In genomic region chr3:69004437-69005337, GRCm38 (mm10) we compare ENCODE assay signal across 8 mouse cellular contexts. TPM values are rescaled to one million over a fixed set of nuclear protein-coding genes. Genes with fewer than 3 reads are reported as not detected.
DNase-seq lines count a peak whose midpoint lies in the region; ATAC-seq and TF ChIP-seq lines count a peak whose summit lies in the region.

Gene Ift80, minus strand, starts transcription at chr3:69004570.
Gene Smc4, plus strand, starts transcription at chr3:69004738.

- ATAC-seq in forebrain, embryonic 11.5 days (replicated peaks; ENCODE audit: low FRiP score), result peak; percentile 93
- ATAC-seq in heart, embryonic 16.5 days (replicated peaks; ENCODE audit: extremely low read depth, insufficient read depth, low FRiP score), result peak; percentile 90
- peak; percentile 87 for ATAC-seq in liver, embryonic 15.5 days (ENCODE audit: insufficient read depth)
- ATAC-seq in neural tube, embryonic 12.5 days (ENCODE audit: low FRiP score, low read depth), result peak; percentile 95

- H3K79me2 ChIP-seq in CH12.LX (replicated peaks; ENCODE audit: control insufficient read depth, extremely low read depth, insufficient read depth, poor library complexity, severe bottlenecking), result peaks cover 40% of the 10 kb centered on the region

- H3K36me3 ChIP-seq in CH12.LX (replicated peaks in 1 of 2; ENCODE audit: control insufficient read depth in 1 of 2, insufficient read depth in 1 of 2, low read length in 1 of 2), result peaks cover 2 to 18% of the 10 kb centered on the region in 2 experiments
- H3K36me3 ChIP-seq in forebrain, embryonic 11.5 days (ENCODE audit: control insufficient read depth, insufficient read depth, low read length), result no peaks in the 10 kb centered on the region; the same call in 1 of the 2 replicates
- H3K36me3 ChIP-seq in heart, embryonic 16.5 days (ENCODE audit: control insufficient read depth, insufficient read depth), result no peaks in the 10 kb centered on the region
- peaks cover 23% of the 10 kb centered on the region for H3K36me3 ChIP-seq in liver, embryonic 15.5 days (replicated peaks)
- no peaks in the 10 kb centered on the region for H3K36me3 ChIP-seq in neural tube, embryonic 12.5 days

- TF ChIP-seq POLR2A in CH12.LX (IDR thresholded peaks at IDR 0.05; ENCODE audit: low read depth, low read length), result peak; percentile 83

- peak within 1 kb of the TSS; percentile 89 to 98 (median 97) for H3K4me3 ChIP-seq in CH12.LX (replicated peaks in 1 of 3; ENCODE audit: low read depth in 2 of 3, low read length in 2 of 3, poor library complexity in 1 of 3)
- H3K4me3 ChIP-seq in forebrain, embryonic 11.5 days (ENCODE audit: low read depth, low read length), result peak within 1 kb of the TSS; percentile 99
- H3K4me3 ChIP-seq in heart, embryonic 16.5 days (ENCODE audit: low read length), result peak within 1 kb of the TSS; percentile 99
- H3K4me3 ChIP-seq in liver, embryonic 15.5 days (replicated peaks), result peak within 1 kb of the TSS; percentile 100
- peak within 1 kb of the TSS; percentile 93 for H3K4me3 ChIP-seq in neural tube, embryonic 12.5 days

- H3K9me3 ChIP-seq in CH12.LX (replicated peaks; ENCODE audit: low read length), result peaks cover 2% of the 10 kb centered on the region
- no peaks in the 10 kb centered on the region for H3K9me3 ChIP-seq in forebrain, embryonic 11.5 days (ENCODE audit: control insufficient read depth, low read length)
- no peaks in the 10 kb centered on the region for H3K9me3 ChIP-seq in heart, embryonic 16.5 days (replicated peaks; ENCODE audit: control insufficient read depth, low read length)
- no peaks in the 10 kb centered on the region for H3K9me3 ChIP-seq in liver, embryonic 15.5 days (replicated peaks)
- no peaks in the 10 kb centered on the region for H3K9me3 ChIP-seq in neural tube, embryonic 12.5 days

- dilution Hi-C loops in CH12.LX (cut with MboI; ENCODE audit: extremely low pct_ligation_motif_present, extremely low pct_unique_long_range_greater_than_20kb, low sequenced_read_pairs), result no loop called here

- under 1% methylated on average over 70 of the region's 76 CpGs for WGBS in forebrain, embryonic 11.5 days
- WGBS in heart, embryonic 16.5 days, result under 1% methylated on average over 71 of the region's 76 CpGs
- WGBS in liver, embryonic 15.5 days (ENCODE audit: insufficient replicate concordance), result under 1% methylated on average over 76 of the region's 76 CpGs
- under 1% methylated on average over 70 of the region's 76 CpGs for WGBS in neural tube, embryonic 12.5 days

- TF ChIP-seq CTCF in CH12.LX (conservative IDR thresholded peaks at IDR 0.05 in 1 of 2, IDR thresholded peaks at IDR 0.05 in 1 of 2; ENCODE audit: low read depth in 2 of 2, low read length in 2 of 2), result no peak

- no peaks in the 10 kb centered on the region for H3K27me3 ChIP-seq in CH12.LX (replicated peaks)
- no peaks in the 10 kb centered on the region for H3K27me3 ChIP-seq in forebrain, embryonic 11.5 days (ENCODE audit: control insufficient read depth, insufficient read depth, low read length)
- H3K27me3 ChIP-seq in heart, embryonic 16.5 days (ENCODE audit: control insufficient read depth, insufficient read depth, low read length), result no peaks in the 10 kb centered on the region
- H3K27me3 ChIP-seq in liver, embryonic 15.5 days, result no peaks in the 10 kb centered on the region
- H3K27me3 ChIP-seq in neural tube, embryonic 12.5 days (replicated peaks), result no peaks in the 10 kb centered on the region

- H3K27ac ChIP-seq in CH12.LX (ENCODE audit: insufficient read depth, low read depth), result peak within 1 kb of the TSS; percentile 78
- H3K27ac ChIP-seq in forebrain, embryonic 11.5 days (ENCODE audit: low read depth, low read length), result peak within 1 kb of the TSS; percentile 90
- H3K27ac ChIP-seq in heart, embryonic 16.5 days (ENCODE audit: low read length), result peak within 1 kb of the TSS; percentile 94
- peak within 1 kb of the TSS; percentile 98 for H3K27ac ChIP-seq in liver, embryonic 15.5 days (replicated peaks)
- H3K27ac ChIP-seq in neural tube, embryonic 12.5 days, result peak within 1 kb of the TSS; percentile 66; the same call in 1 of the 2 replicates

- TF ChIP-seq EP300 in CH12.LX (IDR thresholded peaks at IDR 0.05; ENCODE audit: low read length), result no peak

- peak; percentile 98 for DNase-seq in CH12.LX (ENCODE audit: extremely low read depth)
- DNase-seq in c-Kit-positive CD71-positive TER-119-negative erythroid progenitor cells, embryonic 14.5 days (ENCODE audit: low read depth), result peak; percentile 97
- DNase-seq in forebrain, embryonic 11.5 days (ENCODE audit: low spot score), result peak; percentile 98
- DNase-seq in kidney, postnatal 36 days, result peak; percentile 97 to 98
- peak; percentile 96 for DNase-seq in telencephalon, adult 2 months (ENCODE audit: low read depth, low spot score)

- peak within 1 kb of the TSS; percentile 96 for H3K4me2 ChIP-seq in CH12.LX (ENCODE audit: insufficient read depth, low read depth, poor library complexity, severe bottlenecking)
- H3K4me2 ChIP-seq in forebrain, embryonic 11.5 days (ENCODE audit: low read depth, low read length, severe bottlenecking), result peak within 1 kb of the TSS; percentile 81
- H3K4me2 ChIP-seq in heart, embryonic 16.5 days (ENCODE audit: low read depth, low read length), result peak within 1 kb of the TSS; percentile 86
- H3K4me2 ChIP-seq in liver, embryonic 15.5 days, result peak within 1 kb of the TSS; percentile 77
- H3K4me2 ChIP-seq in neural tube, embryonic 12.5 days (replicated peaks), result peak within 1 kb of the TSS; percentile 80

- in situ Hi-C loops in CH12.LX (cut with MboI; ENCODE audit: low pct_ligation_motif_present, low pct_unique_long_range_greater_than_20kb, low sequenced_read_pairs), result no loop called here

- peak within 1 kb of the TSS; percentile 89 for H3K9ac ChIP-seq in CH12.LX (ENCODE audit: insufficient read depth, low read depth)
- H3K9ac ChIP-seq in forebrain, embryonic 11.5 days (ENCODE audit: low read length), result peak within 1 kb of the TSS; percentile 95
- H3K9ac ChIP-seq in heart, embryonic 16.5 days (ENCODE audit: low read length), result peak within 1 kb of the TSS; percentile 93
- peak within 1 kb of the TSS; percentile 97 for H3K9ac ChIP-seq in liver, embryonic 15.5 days
- peak within 1 kb of the TSS; percentile 88 for H3K9ac ChIP-seq in neural tube, embryonic 12.5 days

- H3K4me1 ChIP-seq in CH12.LX (ENCODE audit: control insufficient read depth in 1 of 2, insufficient read depth in 2 of 2), result peaks cover 0 to 12% of the 10 kb centered on the region in 2 experiments; a peak in 1 of 4 replicates
- no peaks in the 10 kb centered on the region for H3K4me1 ChIP-seq in forebrain, embryonic 11.5 days (replicated peaks; ENCODE audit: control insufficient read depth, insufficient read depth, low read length)
- H3K4me1 ChIP-seq in heart, embryonic 16.5 days (ENCODE audit: control insufficient read depth, insufficient read depth, low read length), result peaks cover 11% of the 10 kb centered on the region
- peaks cover 31% of the 10 kb centered on the region for H3K4me1 ChIP-seq in liver, embryonic 15.5 days (replicated peaks)
- H3K4me1 ChIP-seq in neural tube, embryonic 12.5 days, result peaks cover 15% of the 10 kb centered on the region

- TF ChIP-seq RAD21 in CH12.LX (IDR thresholded peaks at IDR 0.05; ENCODE audit: low read depth, low read length), result no peak

TF ChIP-seq in CH12.LX, 34 proteins besides CTCF, POLR2A, EP300 and RAD21 (continues in another document):
- TF ChIP-seq TBP (conservative IDR thresholded peaks at IDR 0.05; ENCODE audit: low read depth, low read length) (peak; percentile 53; the same call in 1 of the 2 replicates), RCOR1 (conservative IDR thresholded peaks at IDR 0.05; ENCODE audit: low read depth, low read length) (no peak), USF1 (IDR thresholded peaks at IDR 0.05; ENCODE audit: low read depth, low read length) (no peak), TCF12 (IDR thresholded peaks at IDR 0.05; ENCODE audit: low read depth, low read length) (peak; percentile 57), NELFE (IDR thresholded peaks at IDR 0.05; ENCODE audit: low read depth, low read length) (peak; percentile 85), CHD2 (IDR thresholded peaks at IDR 0.05; ENCODE audit: low read length) (peak; percentile 97), JUND (conservative IDR thresholded peaks at IDR 0.05; ENCODE audit: low read depth, low read length) (no peak), USF2 (conservative IDR thresholded peaks at IDR 0.05; ENCODE audit: low read depth, low read length) (no peak), PAX5 (IDR thresholded peaks at IDR 0.05; ENCODE audit: low read length) (no peak), SIN3A (IDR thresholded peaks at IDR 0.05; ENCODE audit: low read length) (peak; percentile 88), ZC3H11A (IDR thresholded peaks at IDR 0.05; ENCODE audit: low read depth, low read length) (no peak), IRF4 (IDR thresholded peaks at IDR 0.05; ENCODE audit: low read depth, low read length) (peak; percentile 55), MAZ (IDR thresholded peaks at IDR 0.05; ENCODE audit: low read depth, low read length) (peak; percentile 79), KAT2A (IDR thresholded peaks at IDR 0.05; ENCODE audit: insufficient replicate concordance, low read length) (peak; percentile 85), MXI1 (IDR thresholded peaks at IDR 0.05; ENCODE audit: low read depth, low read length) (no peak; the same call in none of the 2 replicates), CHD1 (IDR thresholded peaks at IDR 0.05; ENCODE audit: low read depth, low read length) (no peak), MAX (IDR thresholded peaks at IDR 0.05; ENCODE audit: low read length) (peak; percentile 77), MEF2A (IDR thresholded peaks at IDR 0.05; ENCODE audit: borderline replicate concordance, low read depth, low read length) (peak; percentile 55)

RNA-seq across cellular contexts. Expression of gene Ift80, which starts in this region (rescaled TPM):
- total RNA-seq in CH12.LX (2012; rRNA removed) (9.6 and 10.8 TPM in 2 replicates), CH12.LX (2014; rRNA removed) (13.8 and 15.8 TPM in 2 replicates)
- 11.5 and 13.3 TPM in 2 replicates for polyA plus RNA-seq in CH12.LX (2012; ENCODE audit: insufficient read length, low read depth)
- 19.6 and 24.0 TPM in 2 replicates for polyA plus RNA-seq in forebrain, embryonic 11.5 days (2014; fragmentation: Nextera tagmentation; extraction: Ambion mirVana)
- polyA plus RNA-seq in heart, embryonic 16.5 days (2015; fragmentation: Nextera tagmentation; extraction: Ambion mirVana), result 9.5 and 13.4 TPM in 2 replicates
- polyA plus RNA-seq in liver, embryonic 15.5 days (2015; fragmentation: Nextera tagmentation; extraction: Ambion mirVana), result 5.6 and 6.0 TPM in 2 replicates
- 12.6 and 13.5 TPM in 2 replicates for polyA plus RNA-seq in neural tube, embryonic 12.5 days (2016; fragmentation: Nextera tagmentation; extraction: Ambion mirVana)

RNA-seq across cellular contexts. Expression of gene Smc4, which starts in this region (rescaled TPM):
- total RNA-seq in CH12.LX (2012; rRNA removed), result 57.2 and 68.8 TPM in 2 replicates
- 140 and 177 TPM in 2 replicates for total RNA-seq in CH12.LX (2014; rRNA removed)
- 105 and 116 TPM in 2 replicates for polyA plus RNA-seq in CH12.LX (2012; ENCODE audit: insufficient read length, low read depth)
- 231 and 258 TPM in 2 replicates for polyA plus RNA-seq in forebrain, embryonic 11.5 days (2014; fragmentation: Nextera tagmentation; extraction: Ambion mirVana)
- polyA plus RNA-seq in heart, embryonic 16.5 days (2015; fragmentation: Nextera tagmentation; extraction: Ambion mirVana), result 154 and 180 TPM in 2 replicates
- 131 and 146 TPM in 2 replicates for polyA plus RNA-seq in liver, embryonic 15.5 days (2015; fragmentation: Nextera tagmentation; extraction: Ambion mirVana)
- 125 TPM in 2 replicates for polyA plus RNA-seq in neural tube, embryonic 12.5 days (2016; fragmentation: Nextera tagmentation; extraction: Ambion mirVana)

Comparison
In these comparisons a context has a peak if more than half of its experiments do, and no peak if none do; other contexts are left out.
1. Peak in every context shown above with its lines: DNase-seq, ATAC-seq, H3K4me3 ChIP-seq and H3K27ac ChIP-seq.